Mouse (Mus musculus) kidney, postnatal 0 days (tissue): Measurements from ENCODE around the gene Plxnb3. TPM values are rescaled to one million over a fixed set of nuclear protein-coding genes. Genes with fewer than 3 reads are reported as not detected.

ENCODE experiments used
- ATAC-seq: fragments of 200-750 bp; cut with Nextera tagmentation; replicated peaks from 2 replicates; pipeline ENCODE4 v1.8.0; 2017; ENCODE audit warnings: low read depth, moderate number of reproducible peaks, moderate TSS enrichment, moderate library complexity; ENCODE audit not compliant: low FRiP score
- DNase-seq: peaks from one replicate; pipeline ENCODE4 v3.0.0-alpha.2; 2016; ENCODE audit warnings: low spot score
- H3K27ac ChIP-seq: fragments of 300-500 bp; sonication (generic); 2 replicates; pipeline ENCODE4 v1.5.1; 2014; ENCODE audit warnings: mild to moderate bottlenecking
- H3K27me3 ChIP-seq: fragments of 300-500 bp; sonication (generic); 2 replicates; pipeline ENCODE4 v1.6.1; 2014; ENCODE audit warnings: low read length, mixed read lengths; ENCODE audit not compliant: insufficient read depth
- H3K36me3 ChIP-seq: fragments of 300-500 bp; sonication (generic); 2 replicates; pipeline ENCODE4 v1.6.1; 2014; ENCODE audit warnings: low read length, mixed read lengths; ENCODE audit not compliant: insufficient read depth
- H3K4me1 ChIP-seq: fragments of 300-500 bp; sonication (generic); replicated peaks from 2 replicates; pipeline ENCODE4 v1.6.1; 2014; ENCODE audit warnings: antibody characterized with exemption, low read length, mixed read lengths; ENCODE audit not compliant: insufficient read depth
- H3K4me2 ChIP-seq: fragments of 300-500 bp; sonication (generic); 2 replicates; pipeline ENCODE4 v1.6.1; 2014; ENCODE audit warnings: mild to moderate bottlenecking, low read length, moderate library complexity, mixed read lengths
- H3K4me3 ChIP-seq: fragments of 300-500 bp; sonication (generic); replicated peaks from 2 replicates; pipeline ENCODE4 v1.5.1; 2014; ENCODE audit warnings: low read depth, low read length
- H3K9ac ChIP-seq: fragments of 300-500 bp; sonication (generic); 2 replicates; pipeline ENCODE4 v1.6.1; 2014; ENCODE audit warnings: low read depth, low read length
- H3K9me3 ChIP-seq: fragments of 300-500 bp; sonication (generic); replicated peaks from 2 replicates; pipeline ENCODE4 v1.6.1; 2016; ENCODE audit warnings: low read length, inconsistent platforms, mixed read lengths
- CTCF ChIP-seq: IDR thresholded peaks from 2 replicates; pipeline ENCODE4 v1.5.1; 2016; ENCODE audit warnings: antibody characterized with exemption, low read depth, mild to moderate bottlenecking, moderate library complexity
- WGBS: fragments of 180-500 bp; shearing (Covaris S2); extraction: QIAGEN DNeasy Blood & Tissue Kit; methylation state at CpG from one replicate; pipeline ENCODE4 v1.1.7; 2014; 5-methylcytosine and 5-hydroxymethylcytosine counted together
- polyA plus RNA-seq: library from polyadenylated mRNA; unstranded; fragments of >200 nt; fragmentation: Nextera tagmentation; extraction: Ambion mirVana; gene quantifications from 2 replicates; pipeline ENCODE4 v1.2.1, GENCODE M21; 2015

Gene Plxnb3
- polyA plus RNA-seq, 1 experiment from 2014 or later = 0.14 TPM

- ATAC-seq = peak; percentile 41; the same call in 1 of the 2 replicates
- H3K36me3 ChIP-seq = peaks cover 4% of the 10 kb centered on the region; the same call in 1 of the 2 replicates
- no peak overlapping the region for H3K9ac ChIP-seq
- WGBS = 69% methylated on average over 10 of the region's 10 CpGs
- H3K9me3 ChIP-seq = no peaks in the 10 kb centered on the region
- H3K4me2 ChIP-seq = no peak overlapping the region
- H3K27ac ChIP-seq = 0 out of 2 replicates have a peak overlapping the region, but pooled peaks have one; percentile 28
- H3K4me1 ChIP-seq = no peaks in the 10 kb centered on the region
- no peak for TF ChIP-seq CTCF
- no peak overlapping the region for H3K4me3 ChIP-seq
- H3K27me3 ChIP-seq = no peaks in the 10 kb centered on the region
- DNase-seq = peak; percentile 63
Observed at GRCm38 (mm10) chrX:73774802-73775483, 18.1 kb downstream of the Plxnb3 start.

DNA sequence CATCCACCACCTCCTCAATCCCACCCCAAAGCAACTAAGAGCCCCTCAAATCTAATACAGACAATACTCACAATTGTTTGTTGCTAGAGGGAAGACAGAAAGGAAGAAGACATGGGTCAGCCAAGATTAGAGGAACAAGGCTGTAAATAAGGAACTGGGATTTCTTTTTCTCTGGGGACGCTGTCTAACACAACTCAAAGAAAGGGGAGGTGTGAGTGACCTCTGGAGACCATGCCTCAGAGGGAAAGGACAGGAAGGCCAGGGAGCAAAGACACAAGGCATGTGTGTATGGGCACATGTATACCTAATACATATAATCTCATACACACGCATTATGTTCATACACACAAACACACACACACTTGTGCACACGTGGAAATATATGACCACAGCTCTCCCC is 25.3 kb downstream of the Plxnb3 start:
- no peak overlapping the region for H3K9ac ChIP-seq
- no peaks in the 10 kb centered on the region for H3K4me1 ChIP-seq
- H3K4me2 ChIP-seq = no peak overlapping the region
- H3K27me3 ChIP-seq = no peaks in the 10 kb centered on the region
- DNase-seq (no peak), ATAC-seq (no peak)
- H3K4me3 ChIP-seq = no peak overlapping the region
- TF ChIP-seq CTCF = no peak
- peaks cover 4% of the 10 kb centered on the region; the same call in 1 of the 2 replicates for H3K36me3 ChIP-seq
- H3K9me3 ChIP-seq = no peaks in the 10 kb centered on the region
- no peak overlapping the region for H3K27ac ChIP-seq
- WGBS = 81% methylated on average over 3 of the region's 3 CpGs

GRCm38 (mm10) chrX:73785666-73786065 is 28.8 kb downstream of the Plxnb3 start:
- Histone ChIP-seq H3K27ac (peak overlapping the region; percentile 88), H3K27me3 (no peaks in the 10 kb centered on the region), H3K9me3 (no peaks in the 10 kb centered on the region), H3K4me1 (no peaks in the 10 kb centered on the region), H3K9ac (peak overlapping the region; percentile 59), H3K4me2 (peak overlapping the region; percentile 67), H3K4me3 (peak overlapping the region; percentile 50), H3K36me3 (no peaks in the 10 kb centered on the region)
- no peak for DNase-seq
- TF ChIP-seq CTCF = no peak
- no peak for ATAC-seq

DNA sequence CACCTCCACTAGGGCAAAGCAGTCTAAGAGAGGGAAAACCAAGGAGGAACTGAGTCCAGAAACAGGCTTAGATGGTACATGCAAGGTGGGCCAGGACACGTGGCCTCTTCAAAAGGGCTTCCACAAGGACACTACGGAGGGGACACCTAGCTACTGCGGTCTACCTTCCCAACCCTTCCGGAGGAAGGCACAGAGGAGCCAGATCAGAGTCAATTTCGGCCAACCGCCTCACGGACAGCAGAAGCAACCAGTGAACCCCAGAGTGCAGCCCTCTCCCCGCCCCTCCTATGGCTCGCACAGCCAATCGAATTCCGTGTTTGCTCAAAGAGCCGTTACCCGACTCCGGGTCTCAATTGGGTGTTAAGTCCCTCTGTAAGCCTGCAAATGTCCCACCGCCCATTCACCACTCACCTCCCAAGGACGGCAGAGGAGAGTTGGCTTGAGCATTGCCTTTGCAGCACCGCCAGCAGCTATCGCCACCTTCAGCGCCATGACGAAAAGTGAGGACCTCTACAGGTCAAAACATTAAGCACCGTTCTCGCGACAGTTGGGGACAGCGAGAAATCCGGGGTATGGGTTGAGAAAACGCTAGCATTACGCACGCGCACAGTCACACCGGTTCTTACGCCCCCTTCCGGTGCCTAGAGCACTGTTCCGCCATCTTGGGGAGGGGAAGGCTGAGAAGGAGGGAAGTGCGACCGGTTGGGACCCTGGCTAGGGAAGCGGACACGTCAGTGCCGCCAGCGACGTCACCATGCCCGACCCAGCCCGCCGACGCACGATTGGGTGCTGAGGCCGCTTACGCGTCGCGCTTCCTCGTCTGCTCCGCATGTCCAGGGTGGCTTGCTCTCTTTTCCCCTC is 29.7 kb downstream of the Plxnb3 start, which contains the start of the genes Idh3g and Ssr4:
Gene Idh3g, minus strand, starts transcription at position 534 of the 861 bp plus-strand sequence.
Gene Ssr4, plus strand, starts transcription at position 665 of the 861 bp plus-strand sequence.
- Histone ChIP-seq H3K27ac (peak within 1 kb of the TSS; percentile 88), H3K4me3 (peak within 1 kb of the TSS; percentile 50), H3K4me1 (no peaks in the 10 kb centered on the region), H3K9me3 (no peaks in the 10 kb centered on the region), H3K36me3 (no peaks in the 10 kb centered on the region), H3K4me2 (peak within 1 kb of the TSS; percentile 67), H3K9ac (peak within 1 kb of the TSS; percentile 65), H3K27me3 (no peaks in the 10 kb centered on the region)
- ATAC-seq (peak; percentile 97), DNase-seq (peak; percentile 97)
- peak; percentile 62 for TF ChIP-seq CTCF
- WGBS = 24% methylated on average over 52 of the region's 52 CpGs

GRCm38 (mm10) chrX:73787225-73787558 is 30.3 kb downstream of the Plxnb3 start:
- no peaks in the 10 kb centered on the region for H3K9me3 ChIP-seq
- no peaks in the 10 kb centered on the region for H3K4me1 ChIP-seq
- WGBS = 27% methylated on average over 22 of the region's 22 CpGs
- peak; percentile 23 for ATAC-seq
- peak overlapping the region; percentile 50 for H3K4me3 ChIP-seq
- H3K36me3 ChIP-seq = no peaks in the 10 kb centered on the region
- no peak for TF ChIP-seq CTCF
- no peak for DNase-seq
- peak overlapping the region; percentile 75 for H3K27ac ChIP-seq
- peak overlapping the region; percentile 65 for H3K9ac ChIP-seq
- no peaks in the 10 kb centered on the region for H3K27me3 ChIP-seq
- H3K4me2 ChIP-seq = peak overlapping the region; percentile 60

- Histone ChIP-seq H3K36me3 (no peaks in the 10 kb centered on the region), H3K27ac (no peak overlapping the region), H3K4me2 (peak overlapping the region; percentile 60), H3K27me3 (no peaks in the 10 kb centered on the region), H3K4me3 (no peak overlapping the region), H3K4me1 (no peaks in the 10 kb centered on the region), H3K9ac (0 out of 2 replicates have a peak overlapping the region, but pooled peaks have one; percentile 18), H3K9me3 (no peaks in the 10 kb centered on the region)
- no peak for ATAC-seq
- DNase-seq = no peak
- no peak for TF ChIP-seq CTCF
- WGBS = 89% methylated on average over 1 of the region's 1 CpGs
Observed at GRCm38 (mm10) chrX:73788501-73788900, 31.6 kb downstream of the Plxnb3 start.
